Mouse (Mus musculus) midbrain, embryonic 12.5 days (tissue): ENCODE data around the gene Hdac5. TPM values are rescaled to one million over a fixed set of nuclear protein-coding genes. Genes with fewer than 3 reads are reported as not detected.
"Not testable (repeated sequence)": the region's sequence is repeated elsewhere in the genome, so short reads cannot be mapped to it uniquely, and the experiment has no call there.

ENCODE experiments used
- ATAC-seq: fragments of 200-750 bp; cut with Nextera tagmentation; 2 replicates; pipeline ENCODE4 v1.8.0; 2017; ENCODE audit warnings: low read depth, moderate TSS enrichment, moderate library complexity; ENCODE audit not compliant: low FRiP score
- H3K27ac ChIP-seq: fragments of 300-500 bp; sonication (generic); replicated peaks from 2 replicates; pipeline ENCODE4 v1.5.1; 2016; ENCODE audit warnings: mild to moderate bottlenecking
- H3K27me3 ChIP-seq: fragments of 300-500 bp; sonication (generic); 2 replicates; pipeline ENCODE4 v1.6.1; 2016; ENCODE audit warnings: mild to moderate bottlenecking
- H3K36me3 ChIP-seq: fragments of 300-500 bp; sonication (generic); 2 replicates; pipeline ENCODE4 v1.6.1; 2016
- H3K4me1 ChIP-seq: fragments of 300-500 bp; sonication (generic); 2 replicates; pipeline ENCODE4 v1.6.1; 2016
- H3K4me2 ChIP-seq: fragments of 300-500 bp; sonication (generic); replicated peaks from 2 replicates; pipeline ENCODE4 v1.6.1; 2016; ENCODE audit warnings: mild to moderate bottlenecking, moderate library complexity
- H3K4me3 ChIP-seq: fragments of 300-500 bp; sonication (generic); 2 replicates; pipeline ENCODE4 v1.5.1; 2016; ENCODE audit warnings: mild to moderate bottlenecking
- H3K9ac ChIP-seq: fragments of 300-500 bp; sonication (generic); replicated peaks from 2 replicates; pipeline ENCODE4 v1.6.1; 2016; ENCODE audit warnings: mild to moderate bottlenecking, moderate library complexity
- H3K9me3 ChIP-seq: fragments of 300-500 bp; sonication (generic); 2 replicates; pipeline ENCODE4 v1.6.1; 2016; ENCODE audit warnings: mild to moderate bottlenecking
- WGBS: fragments of 180-500 bp; shearing (Covaris S2); methylation state at CpG from one replicate; pipeline ENCODE4 v1.1.7; 2016; 5-methylcytosine and 5-hydroxymethylcytosine counted together
- polyA plus RNA-seq: library from polyadenylated mRNA; unstranded; fragments of >200 nt; fragmentation: Nextera tagmentation; extraction: Ambion mirVana; gene quantifications from 2 replicates; pipeline ENCODE4 v1.2.1, GENCODE M21; 2016

Gene Hdac5
- polyA plus RNA-seq, 1 experiment from 2014 or later, result 106 TPM

GRCm38 (mm10) chr11:102159781-102160180, 70.2 kb downstream of the Hdac5 start:
- Histone ChIP-seq H3K9ac (no peak overlapping the region), H3K36me3 (peaks cover 33% of the 10 kb centered on the region), H3K4me2 (no peak overlapping the region), H3K27me3 (no peaks in the 10 kb centered on the region), H3K4me1 (peaks cover 9% of the 10 kb centered on the region), H3K27ac (no peak overlapping the region), H3K4me3 (no peak overlapping the region), H3K9me3 (no peaks in the 10 kb centered on the region)
- WGBS, result 80% methylated on average over 5 of the region's 5 CpGs
- no peak for ATAC-seq

DNA sequence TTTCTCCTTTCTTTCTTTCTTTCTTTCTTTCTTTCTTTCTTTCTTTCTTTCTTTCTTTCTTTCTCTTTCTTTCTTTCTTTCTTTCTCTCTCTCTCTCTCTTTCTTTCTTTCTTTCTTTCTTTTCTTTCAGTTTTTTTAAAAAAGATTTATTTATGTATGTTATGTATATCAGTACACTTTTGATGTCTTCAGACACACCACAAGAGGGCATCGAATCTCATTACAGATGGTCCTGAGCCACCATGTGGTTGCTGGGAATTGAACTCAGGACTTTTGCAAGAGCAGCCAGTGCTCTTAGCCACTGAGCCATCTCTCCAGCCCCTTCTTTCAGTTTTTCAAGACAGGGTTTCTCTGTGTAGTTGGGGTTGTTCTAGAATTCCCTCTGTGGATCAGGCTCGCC, 71.9 kb downstream of the Hdac5 start:
- ATAC-seq, H3K4me2 ChIP-seq, H3K4me3 ChIP-seq, H3K9me3 ChIP-seq, H3K27me3 ChIP-seq, H3K9ac ChIP-seq, H3K27ac ChIP-seq: not testable (repeated sequence)
- Histone ChIP-seq H3K36me3 (peaks cover 35% of the 10 kb centered on the region), H3K4me1 (peaks cover 13% of the 10 kb centered on the region)
- WGBS, result 87% methylated on average over 2 of the region's 2 CpGs

DNA sequence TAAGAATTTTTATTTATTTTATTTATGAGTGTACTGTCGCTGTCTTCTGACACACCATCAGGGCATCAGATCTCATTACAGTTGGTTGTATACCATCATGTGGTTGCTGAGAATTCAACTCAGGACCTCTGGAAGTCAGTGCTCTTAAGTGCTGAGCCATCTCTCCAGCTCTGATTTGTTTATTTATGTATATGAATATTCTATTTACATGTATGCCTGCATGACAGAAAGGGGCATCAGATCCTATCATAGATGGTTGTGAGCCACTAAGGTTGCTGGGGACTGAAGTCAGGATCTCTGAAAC, 73.2 kb downstream of the Hdac5 start:
- H3K27ac ChIP-seq, result no peak overlapping the region
- no peaks in the 10 kb centered on the region for H3K27me3 ChIP-seq
- H3K4me2 ChIP-seq, result 0 out of 2 replicates have a peak overlapping the region, but pooled peaks have one; percentile 89
- H3K36me3 ChIP-seq, result peaks cover 30% of the 10 kb centered on the region
- H3K9me3 ChIP-seq, result no peaks in the 10 kb centered on the region
- ATAC-seq, result 0 out of 2 replicates have a peak, but pooled peaks have one; percentile 2
- no peak overlapping the region for H3K4me3 ChIP-seq
- 9% methylated on average over 1 of the region's 1 CpGs for WGBS
- H3K4me1 ChIP-seq, result peaks cover 13% of the 10 kb centered on the region
- no peak overlapping the region for H3K9ac ChIP-seq

DNA sequence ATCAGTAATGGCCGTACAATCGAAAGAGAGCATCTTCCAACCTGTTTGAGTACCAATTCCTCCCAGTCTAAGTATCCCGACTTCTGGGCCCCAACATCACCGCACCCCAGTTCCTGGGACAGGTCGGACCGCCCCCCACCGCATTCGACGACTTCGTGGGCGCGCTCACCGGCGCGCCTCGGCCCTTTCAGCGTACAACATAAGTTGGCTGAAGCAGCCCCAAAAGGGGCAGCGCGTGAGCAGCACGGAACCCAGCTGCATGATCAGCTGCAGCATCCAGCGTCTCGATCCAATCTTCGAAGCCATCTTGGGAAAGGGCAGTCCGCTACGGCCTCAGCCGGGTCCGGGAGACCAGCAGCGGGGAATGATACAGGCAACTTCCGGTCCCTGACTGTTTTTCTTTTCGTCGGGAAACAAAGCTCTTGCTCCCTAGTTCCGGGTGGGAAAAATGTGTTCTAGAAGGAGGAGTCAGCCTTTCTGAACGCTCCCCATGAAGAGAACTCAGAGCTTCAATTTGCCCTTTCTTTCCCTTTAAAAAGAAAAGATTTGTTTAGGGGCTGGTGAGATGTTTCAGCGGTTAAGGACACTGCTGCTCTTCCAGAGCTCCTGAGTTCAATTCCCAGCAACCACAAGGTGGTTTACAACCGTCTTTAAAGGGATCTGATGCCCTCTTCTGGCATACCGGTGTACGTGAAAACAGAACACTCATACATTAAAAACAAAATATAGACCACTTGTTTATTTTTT, 73.8 kb downstream of the Hdac5 start, which contains the start of gene Tmem101:
TSS of gene Tmem101 (minus strand) at position 366 of the 747 bp plus-strand sequence.
- under 1% methylated on average over 37 of the region's 37 CpGs for WGBS
- peak within 1 kb of the TSS; percentile 72 for H3K27ac ChIP-seq
- peaks cover 13% of the 10 kb centered on the region for H3K4me1 ChIP-seq
- peak; percentile 85 for ATAC-seq
- H3K9ac ChIP-seq, result peak within 1 kb of the TSS; percentile 76
- H3K4me2 ChIP-seq, result peak within 1 kb of the TSS; percentile 89
- peaks cover 26% of the 10 kb centered on the region for H3K36me3 ChIP-seq
- H3K4me3 ChIP-seq, result peak within 1 kb of the TSS; percentile 63
- no peaks in the 10 kb centered on the region for H3K27me3 ChIP-seq
- H3K9me3 ChIP-seq, result no peaks in the 10 kb centered on the region

GRCm38 (mm10) chr11:102147213-102147989, 82.6 kb downstream of the Hdac5 start:
- Histone ChIP-seq H3K27ac (no peak overlapping the region), H3K27me3 (peaks cover 74% of the 10 kb centered on the region), H3K9me3 (no peaks in the 10 kb centered on the region), H3K4me3 (no peak overlapping the region), H3K36me3 (0 out of 2 replicates have a peak, but pooled peaks cover under 1% of the 10 kb centered on the region), H3K4me2 (no peak overlapping the region), H3K4me1 (peaks cover 16% of the 10 kb centered on the region; the same call in 1 of the 2 replicates), H3K9ac (no peak overlapping the region)
- no peak for ATAC-seq
- WGBS, result 14% methylated on average over 34 of the region's 34 CpGs

GRCm38 (mm10) chr11:102146531-102146930, 83.4 kb downstream of the Hdac5 start:
- no peak overlapping the region for H3K4me3 ChIP-seq
- no peak overlapping the region for H3K4me2 ChIP-seq
- peaks cover 16% of the 10 kb centered on the region; the same call in 1 of the 2 replicates for H3K4me1 ChIP-seq
- no peaks in the 10 kb centered on the region for H3K36me3 ChIP-seq
- no peak for ATAC-seq
- whole genome bisulfite sequencing, result 10% methylated on average over 17 of the region's 17 CpGs
- no peaks in the 10 kb centered on the region for H3K9me3 ChIP-seq
- H3K9ac ChIP-seq, result no peak overlapping the region
- peaks cover 78% of the 10 kb centered on the region for H3K27me3 ChIP-seq
- no peak overlapping the region for H3K27ac ChIP-seq

- Histone ChIP-seq H3K4me2 (peak overlapping the region; percentile 42), H3K4me3 (no peak overlapping the region), H3K27ac (no peak overlapping the region), H3K36me3 (no peaks in the 10 kb centered on the region), H3K9ac (no peak overlapping the region), H3K27me3 (peaks cover 78% of the 10 kb centered on the region), H3K4me1 (peaks cover 16% of the 10 kb centered on the region; the same call in 1 of the 2 replicates), H3K9me3 (no peaks in the 10 kb centered on the region)
- 4% methylated on average over 16 of the region's 16 CpGs for WGBS
- ATAC-seq, result no peak
Observed at GRCm38 (mm10) chr11:102146005-102146404, 84.0 kb downstream of the Hdac5 start.

DNA sequence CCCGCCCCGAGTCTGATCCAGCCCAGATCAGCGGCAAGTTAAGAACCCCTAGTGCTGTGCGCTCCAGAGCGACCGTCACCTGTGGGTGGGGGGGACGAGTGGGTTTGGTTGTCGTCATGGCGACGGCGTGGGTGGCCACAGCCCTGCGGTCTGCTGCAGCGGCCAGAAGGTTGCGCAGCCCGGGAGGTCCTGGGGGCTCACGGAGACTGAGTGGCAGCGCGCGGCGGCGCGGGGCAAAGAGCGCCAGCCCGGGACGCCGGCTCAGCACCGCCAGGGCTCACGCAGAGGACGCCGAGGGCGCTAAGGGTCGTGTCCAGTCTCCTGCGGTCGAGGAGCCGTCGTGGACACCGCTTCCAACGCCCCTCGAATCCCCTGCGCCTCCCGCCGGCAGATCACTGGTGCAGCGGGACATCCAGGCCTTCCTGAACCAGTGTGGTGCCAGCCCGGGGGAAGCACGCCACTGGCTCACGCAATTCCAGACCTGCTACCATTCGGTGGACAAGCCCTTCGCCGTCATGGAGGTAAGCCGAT, 84.4 kb downstream of the Hdac5 start, which contains the start of gene Nags:
TSS of gene Nags (plus strand) at position 43 of the 531 bp plus-strand sequence.
- H3K9ac ChIP-seq, result 0 out of 2 replicates have a peak within 1 kb of the TSS, but pooled peaks have one; percentile 11
- WGBS, result 1% methylated on average over 46 of the region's 50 CpGs
- H3K27me3 ChIP-seq, result peaks cover 78% of the 10 kb centered on the region
- H3K9me3 ChIP-seq, result no peaks in the 10 kb centered on the region
- peak within 1 kb of the TSS; percentile 27 for H3K4me3 ChIP-seq
- H3K27ac ChIP-seq, result no peak within 1 kb of the TSS
- H3K4me2 ChIP-seq, result peak within 1 kb of the TSS; percentile 42
- no peak for ATAC-seq
- no peaks in the 10 kb centered on the region for H3K36me3 ChIP-seq
- peaks cover 16% of the 10 kb centered on the region; the same call in 1 of the 2 replicates for H3K4me1 ChIP-seq

- H3K27ac ChIP-seq, result no peak overlapping the region
- H3K4me1 ChIP-seq, result peaks cover 16% of the 10 kb centered on the region; the same call in 1 of the 2 replicates
- H3K4me3 ChIP-seq, result peak overlapping the region; percentile 27; the same call in 1 of the 2 replicates
- no peak overlapping the region for H3K9ac ChIP-seq
- H3K9me3 ChIP-seq, result no peaks in the 10 kb centered on the region
- no peak for ATAC-seq
- H3K4me2 ChIP-seq, result peak overlapping the region; percentile 42
- H3K36me3 ChIP-seq, result no peaks in the 10 kb centered on the region
- 25% methylated on average over 13 of the region's 13 CpGs for WGBS
- H3K27me3 ChIP-seq, result peaks cover 78% of the 10 kb centered on the region
Observed at GRCm38 (mm10) chr11:102144957-102145470, 85.0 kb downstream of the Hdac5 start.
